In the genomic region with DNA sequence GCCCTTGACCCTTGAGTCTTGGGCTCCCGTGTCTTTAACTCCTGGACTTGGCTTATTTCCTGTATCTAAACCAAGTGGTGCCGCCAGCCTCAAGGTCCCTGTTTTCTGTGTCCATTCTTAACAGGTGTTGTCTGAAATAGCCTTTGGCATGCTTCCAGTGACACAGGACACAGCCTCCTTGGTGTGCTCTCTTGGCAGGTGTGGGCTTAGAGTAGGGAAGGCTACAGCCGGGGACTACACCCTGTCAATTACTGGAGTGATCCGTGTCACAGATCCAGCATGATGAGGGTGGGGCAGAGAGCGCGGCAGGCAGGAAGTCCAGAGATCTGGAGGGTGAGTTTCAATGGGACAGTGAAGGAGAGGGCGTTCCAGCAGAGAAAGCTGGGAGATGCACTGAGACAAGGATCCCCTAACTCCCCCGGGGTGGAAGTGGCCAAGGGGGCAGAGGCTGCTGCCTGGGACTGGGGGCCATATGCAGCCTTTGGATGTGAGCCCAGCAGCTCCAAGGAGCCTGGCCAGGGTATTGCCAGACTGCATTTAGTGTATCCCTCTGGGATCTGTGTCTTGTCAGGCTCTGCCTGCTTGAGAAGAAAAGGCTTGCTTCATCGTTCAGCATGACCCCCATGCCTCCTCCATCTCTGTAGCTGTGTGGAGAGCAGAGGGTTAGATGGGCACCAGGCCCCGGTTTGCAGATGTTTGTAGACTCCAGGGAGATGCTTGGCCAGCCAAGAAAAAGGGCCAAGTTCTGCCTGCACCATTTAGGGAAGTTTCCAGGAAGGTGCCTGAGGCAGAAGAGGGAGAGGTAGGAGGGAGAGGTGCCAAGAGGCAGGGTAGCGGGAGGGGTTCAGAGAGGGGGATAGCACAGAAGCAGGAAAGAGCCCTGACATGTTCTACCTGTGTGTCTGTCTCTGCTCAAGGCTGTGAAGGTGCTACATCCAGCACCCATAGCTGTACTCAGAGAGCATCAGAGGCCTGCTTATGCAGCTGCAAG, we compare ENCODE assay signal across 9 mouse cellular contexts. TPM values are rescaled to one million over a fixed set of nuclear protein-coding genes. Genes with fewer than 3 reads are reported as not detected.
DNase-seq lines count a peak whose midpoint lies in the region; ATAC-seq lines count a peak whose summit lies in the region.
"Had no signal": no experiment of that assay in that cellular context is flagged by ENCODE, and none has a peak within 500 bp of the region (broad histone marks: within the 10 kb centered on the region; RNA-seq: fewer than 3 reads in every experiment).

No protein-coding gene starts in this region.

- peak overlapping the region; percentile 72 for H3K27ac ChIP-seq in hindbrain, embryonic 10.5 days
- H3K27ac ChIP-seq in hindbrain, embryonic 12.5 days = no peak overlapping the region
- H3K27ac ChIP-seq in liver, embryonic 11.5 days (ENCODE audit: low read depth, low read length) = peak overlapping the region; percentile 73

- ATAC-seq in hindbrain, embryonic 12.5 days (ENCODE audit: low FRiP score) = no peak
- ATAC-seq in liver, embryonic 11.5 days (replicated peaks; ENCODE audit: low FRiP score) = peak; percentile 4; the same call in 1 of the 2 replicates
- no peak for ATAC-seq in inflammation-experienced regulatory T-cells, adult 6 months

- H3K9me3 ChIP-seq in hindbrain, embryonic 10.5 days = peaks cover 3% of the 10 kb centered on the region; the same call in 1 of the 2 replicates
- H3K9me3 ChIP-seq in hindbrain, embryonic 12.5 days (replicated peaks) = no peaks in the 10 kb centered on the region
- H3K9me3 ChIP-seq in liver, embryonic 11.5 days (ENCODE audit: control insufficient read depth, low read length) = no peaks in the 10 kb centered on the region; the same call in 1 of the 2 replicates
- H3K9me3 ChIP-seq: megakaryocyte, embryonic 14.5 days had no signal

- no peak overlapping the region for H3K9ac ChIP-seq in hindbrain, embryonic 12.5 days
- peak overlapping the region; percentile 20; the same call in 1 of the 2 replicates for H3K9ac ChIP-seq in liver, embryonic 11.5 days (ENCODE audit: low read depth, low read length)

- no peaks in the 10 kb centered on the region for H3K36me3 ChIP-seq in hindbrain, embryonic 10.5 days
- no peaks in the 10 kb centered on the region for H3K36me3 ChIP-seq in hindbrain, embryonic 12.5 days
- no peaks in the 10 kb centered on the region for H3K36me3 ChIP-seq in liver, embryonic 11.5 days (ENCODE audit: control insufficient read depth, insufficient read depth, low read length)

- peaks cover 39% of the 10 kb centered on the region for H3K4me1 ChIP-seq in hindbrain, embryonic 10.5 days (replicated peaks)
- H3K4me1 ChIP-seq in hindbrain, embryonic 12.5 days = peaks cover 21% of the 10 kb centered on the region
- peaks cover 33% of the 10 kb centered on the region for H3K4me1 ChIP-seq in liver, embryonic 11.5 days (replicated peaks; ENCODE audit: control insufficient read depth, insufficient read depth, low read length)

- 71% methylated on average over 11 of the region's 11 CpGs for WGBS in hindbrain, embryonic 10.5 days
- WGBS in hindbrain, embryonic 12.5 days = 72% methylated on average over 11 of the region's 11 CpGs
- WGBS in liver, embryonic 11.5 days = 57% methylated on average over 11 of the region's 11 CpGs

- DNase-seq in hindbrain, embryonic 10.5 days (ENCODE audit: low spot score) = no peak
- peak; percentile 17 for DNase-seq in adipocyte (ENCODE audit: low spot score)
- peak; percentile 26 for DNase-seq in heart, adult 8-10 months (ENCODE audit: low spot score)
- no peak for DNase-seq in liver, embryonic 11.5 days (ENCODE audit: low spot score)
- DNase-seq in ovary, adult 18-20 months (ENCODE audit: low spot score) = no peak
- DNase-seq in retina, postnatal 1 day = no peak

- H3K27me3 ChIP-seq in hindbrain, embryonic 10.5 days (ENCODE audit: insufficient read depth, poor library complexity, severe bottlenecking) = no peaks in the 10 kb centered on the region
- H3K27me3 ChIP-seq in hindbrain, embryonic 12.5 days = no peaks in the 10 kb centered on the region
- no peaks in the 10 kb centered on the region for H3K27me3 ChIP-seq in liver, embryonic 11.5 days (replicated peaks; ENCODE audit: control insufficient read depth, insufficient read depth, low read length)
- H3K27me3 ChIP-seq: megakaryocyte, embryonic 14.5 days had no signal

- H3K4me3 ChIP-seq in hindbrain, embryonic 10.5 days = no peak overlapping the region
- no peak overlapping the region for H3K4me3 ChIP-seq in hindbrain, embryonic 12.5 days
- H3K4me3 ChIP-seq in liver, embryonic 11.5 days (ENCODE audit: low read depth, low read length) = no peak overlapping the region

- H3K4me2 ChIP-seq in hindbrain, embryonic 12.5 days (replicated peaks) = no peak overlapping the region
- 0 out of 2 replicates have a peak overlapping the region, but pooled peaks have one; percentile 23 for H3K4me2 ChIP-seq in liver, embryonic 11.5 days

RNA-seq across cellular contexts. Expression of gene Ankrd9, which starts 30.0 kb away (rescaled TPM):
- 16.2 and 16.6 TPM in 2 replicates for polyA plus RNA-seq in hindbrain, embryonic 10.5 days (2016; fragmentation: Nextera tagmentation; extraction: Ambion mirVana)
- polyA plus RNA-seq in hindbrain, embryonic 12.5 days (2016; fragmentation: Nextera tagmentation; extraction: Ambion mirVana) = 10.0 and 11.2 TPM in 2 replicates
- total RNA-seq in heart, adult 8-10 months (2022) = 10 to 100 TPM; 61.3 to 73.8 (median 68.6) TPM
- polyA plus RNA-seq in liver, embryonic 11.5 days (2014; fragmentation: Nextera tagmentation; extraction: Ambion mirVana) = 32.9 and 33.3 TPM in 2 replicates
- 1 to 10 TPM in 1 of 3 experiments, under 1 TPM in 2; 0.28 to 1.4 (median 0.61) TPM for polyA plus RNA-seq in inflammation-experienced regulatory T-cells, adult 6 months (2017; shearing (Covaris generic))

RNA-seq across cellular contexts. Expression of gene Rcor1, which starts 30.4 kb away (rescaled TPM):
- polyA plus RNA-seq in hindbrain, embryonic 10.5 days (2016; fragmentation: Nextera tagmentation; extraction: Ambion mirVana) = 5.0 and 6.6 TPM in 2 replicates
- 8.8 and 10.0 TPM in 2 replicates for polyA plus RNA-seq in hindbrain, embryonic 12.5 days (2016; fragmentation: Nextera tagmentation; extraction: Ambion mirVana)
- 10 to 100 TPM; 11.9 to 14.3 (median 13.4) TPM for total RNA-seq in heart, adult 8-10 months (2022)
- 17.4 and 18.2 TPM in 2 replicates for polyA plus RNA-seq in liver, embryonic 11.5 days (2014; fragmentation: Nextera tagmentation; extraction: Ambion mirVana)
- 10 to 100 TPM; 13.6 to 19.7 (median 14.7) TPM for polyA plus RNA-seq in inflammation-experienced regulatory T-cells, adult 6 months (2017; shearing (Covaris generic))

Comparison
In these comparisons a context has a peak if more than half of its experiments do, and no peak if none do; other contexts are left out.
1. DNase-seq: peak in adipocyte (single experiment) and heart, adult 8-10 months (single experiment); none in hindbrain, embryonic 10.5 days (single experiment), liver, embryonic 11.5 days (single experiment), ovary, adult 18-20 months (single experiment) and retina, postnatal 1 day (single experiment).